Mouse (Mus musculus): ENCODE measurements around the gene Fam19a2. TPM values are rescaled to one million over a fixed set of nuclear protein-coding genes. Genes with fewer than 3 reads are reported as not detected.

Gene Fam19a2
- total RNA-seq, 2 experiments from 2014 or later, result 76.0 to 80.8 TPM

GRCm38 (mm10) chr10:123367152-123367864 is 103.5 kb downstream of the Fam19a2 start:
- intact Hi-C loops (cut with DNase I), result no loop called here
- DNase-seq (ENCODE audit: low spot score in 2 of 2), result no peak

- intact Hi-C loops (cut with DNase I), result no loop called here
These were observed 119.5 kb downstream of the Fam19a2 start for GRCm38 (mm10) chr10:123383277-123383676.

GRCm38 (mm10) chr10:123385641-123386040 is 121.8 kb downstream of the Fam19a2 start:
- peak in 1 of 2 experiments; percentile 38 for DNase-seq (ENCODE audit: low spot score in 2 of 2)
- intact Hi-C loops (cut with DNase I), result no loop called here

More at GRCm38 (mm10) chr10:123383277-123383676, 119.5 kb downstream of the Fam19a2 start:
- no peak for DNase-seq (ENCODE audit: low spot score in 2 of 2)

GRCm38 (mm10) chr10:123395429-123395828 is 131.6 kb downstream of the Fam19a2 start:
- intact Hi-C loops (cut with DNase I), result no loop called here
- DNase-seq (ENCODE audit: low spot score in 2 of 2), result peak in 1 of 2 experiments; percentile 47

- intact Hi-C loops (cut with DNase I), result no loop called here
- DNase-seq (ENCODE audit: low spot score in 2 of 2), result no peak
These were observed 134.3 kb downstream of the Fam19a2 start for GRCm38 (mm10) chr10:123398136-123398535.

GRCm38 (mm10) chr10:123401188-123401587 is 137.4 kb downstream of the Fam19a2 start:
- no peak for DNase-seq (ENCODE audit: low spot score in 2 of 2)
- intact Hi-C loops (cut with DNase I), result no loop called here

GRCm38 (mm10) chr10:123402460-123402859 is 138.7 kb downstream of the Fam19a2 start:
- intact Hi-C loops (cut with DNase I), result no loop called here
- peak in 1 of 2 experiments; percentile 53 for DNase-seq (ENCODE audit: low spot score in 2 of 2)

- DNase-seq (ENCODE audit: low spot score in 2 of 2), result no peak
- intact Hi-C loops (cut with DNase I), result no loop called here
These were observed 151.2 kb downstream of the Fam19a2 start for GRCm38 (mm10) chr10:123414953-123415352.

GRCm38 (mm10) chr10:123416024-123416423 is 152.2 kb downstream of the Fam19a2 start:
- no peak for DNase-seq (ENCODE audit: low spot score in 2 of 2)
- intact Hi-C loops (cut with DNase I), result no loop called here

GRCm38 (mm10) chr10:123418616-123419173 is 154.9 kb downstream of the Fam19a2 start:
- intact Hi-C loops (cut with DNase I), result no loop called here
- no peak for DNase-seq (ENCODE audit: low spot score in 2 of 2)

- DNase-seq (ENCODE audit: low spot score in 2 of 2), result peak in 1 of 2 experiments; percentile 58
- intact Hi-C loops (cut with DNase I), result no loop called here
These were observed 156.5 kb downstream of the Fam19a2 start for GRCm38 (mm10) chr10:123420249-123420648.

- intact Hi-C loops (cut with DNase I), result no loop called here
- peak in 1 of 2 experiments; percentile 56 for DNase-seq (ENCODE audit: low spot score in 2 of 2)
These were observed 160.7 kb downstream of the Fam19a2 start for GRCm38 (mm10) chr10:123424482-123424881.

GRCm38 (mm10) chr10:123426527-123427363 is 162.9 kb downstream of the Fam19a2 start:
- peak; percentile 77 to 94 for DNase-seq (ENCODE audit: low spot score in 2 of 2)
- intact Hi-C loops (cut with DNase I), result no loop called here

- intact Hi-C loops (cut with DNase I), result no loop called here
- no peak for DNase-seq (ENCODE audit: low spot score in 2 of 2)
These were observed 167.8 kb downstream of the Fam19a2 start for GRCm38 (mm10) chr10:123431569-123431968.

GRCm38 (mm10) chr10:123437576-123437975 is 173.8 kb downstream of the Fam19a2 start:
- intact Hi-C loops (cut with DNase I), result no loop called here
- no peak for DNase-seq (ENCODE audit: low spot score in 2 of 2)

GRCm38 (mm10) chr10:123456800-123457199 is 193.0 kb downstream of the Fam19a2 start:
- intact Hi-C loops (cut with DNase I), result no loop called here
- DNase-seq (ENCODE audit: low spot score in 2 of 2), result no peak

- no peak for DNase-seq (ENCODE audit: low spot score in 2 of 2)
- intact Hi-C loops (cut with DNase I), result no loop called here
These were observed 196.7 kb downstream of the Fam19a2 start for GRCm38 (mm10) chr10:123460466-123460865.

GRCm38 (mm10) chr10:123462305-123462704 is 198.5 kb downstream of the Fam19a2 start:
- intact Hi-C loops (cut with DNase I), result no loop called here
- no peak for DNase-seq (ENCODE audit: low spot score in 2 of 2)

- intact Hi-C loops (cut with DNase I), result no loop called here
- DNase-seq (ENCODE audit: low spot score in 2 of 2), result no peak
These were observed 251.0 kb downstream of the Fam19a2 start for GRCm38 (mm10) chr10:123514749-123515148.

- intact Hi-C loops (cut with DNase I), result no loop called here
- peak in 1 of 2 experiments; percentile 16 for DNase-seq (ENCODE audit: low spot score in 2 of 2)
These were observed 256.8 kb downstream of the Fam19a2 start for GRCm38 (mm10) chr10:123520613-123521012.
